Mouse (Mus musculus): ENCODE results near the gene Atxn7l3. TPM values are rescaled to one million over a fixed set of nuclear protein-coding genes. Genes with fewer than 3 reads are reported as not detected.

The Atxn7l3 gene
- total RNA-seq, 1 experiment: 60.4 TPM

GRCm38 (mm10) chr11:102311966-102312365, 15.5 kb upstream of the Atxn7l3 start:
- Histone ChIP-seq H3K27ac (ENCODE audit: insufficient read depth, low read depth, low read length, poor library complexity, severe bottlenecking) (no peak overlapping the region), H3K4me1 (ENCODE audit: control insufficient read depth in 2 of 2, insufficient read depth in 2 of 2, low read length in 2 of 2, poor library complexity in 1 of 2) (peaks cover 6 to 28% of the 10 kb centered on the region in 2 experiments; a peak in 3 of 4 replicates), H3K9me3 (ENCODE audit: control insufficient read depth, insufficient read depth, low read depth, low read length) (no peaks in the 10 kb centered on the region), H3K4me3 (ENCODE audit: insufficient read depth in 1 of 2, low read depth in 1 of 2, low read length in 2 of 2, poor library complexity in 1 of 2, severe bottlenecking in 1 of 2) (no peak overlapping the region), H3K36me3 (ENCODE audit: control insufficient read depth, insufficient read depth, low read length, poor library complexity, severe bottlenecking) (peaks cover 78% of the 10 kb centered on the region), H3K9ac (ENCODE audit: insufficient read depth, low read depth, low read length, poor library complexity, severe bottlenecking) (no peak overlapping the region)
- in situ Hi-C loops (cut with MboI; ENCODE audit: low sequenced_read_pairs in 2 of 2, unreplicated experiment in 2 of 2): no loop called here
- DNase-seq (ENCODE audit: low read depth, low spot score): no peak
- no peak for TF ChIP-seq HCFC1 (IDR thresholded peaks at IDR 0.05; ENCODE audit: borderline replicate concordance, insufficient read depth, low read length)
- no peak for TF ChIP-seq ZNF384 (IDR thresholded peaks at IDR 0.05; ENCODE audit: low read depth, low read length)

DNA sequence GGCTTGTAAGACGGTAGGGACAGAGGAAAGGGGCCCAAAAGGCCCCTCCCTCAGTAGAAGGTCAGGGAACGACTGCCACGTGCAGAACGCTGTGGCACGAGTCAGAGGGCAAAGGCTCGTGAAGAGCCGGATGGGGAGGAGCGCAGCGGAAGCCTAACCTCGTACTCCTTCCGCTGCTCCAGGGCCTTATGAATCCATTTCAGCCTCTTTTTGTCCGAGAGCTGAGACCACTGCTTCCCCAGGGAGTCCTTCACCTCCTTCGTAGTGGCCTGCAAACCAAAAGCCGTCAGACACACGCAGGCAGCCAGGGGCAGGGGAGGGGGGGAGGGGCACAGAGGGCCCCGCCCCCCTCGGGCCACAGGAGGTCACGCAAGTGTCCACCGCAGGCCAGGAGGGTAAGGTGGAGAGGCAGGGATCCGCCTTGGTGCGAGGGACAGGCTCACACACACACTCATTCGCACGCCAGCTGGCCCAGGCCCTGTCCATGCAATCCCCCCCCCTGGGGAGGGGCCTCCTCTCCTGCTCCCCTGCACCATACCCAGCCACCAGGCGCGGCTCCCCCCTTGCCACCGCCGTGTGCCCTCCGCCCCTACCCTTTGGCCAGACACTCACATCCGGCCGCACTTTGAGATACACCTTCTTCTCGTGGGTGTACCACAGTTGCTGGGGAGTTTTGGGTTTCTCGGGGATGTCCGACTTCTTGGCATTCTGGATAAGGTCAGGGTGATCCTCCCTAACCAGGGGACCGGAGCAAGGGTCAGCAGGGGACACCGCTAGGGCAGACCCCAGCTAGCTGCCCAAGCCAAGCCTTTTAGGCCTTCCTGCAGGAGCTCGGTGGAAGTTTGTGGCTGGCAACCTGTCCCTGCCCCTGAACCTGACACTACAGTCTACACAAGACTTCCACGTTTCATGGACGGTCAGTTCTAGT, 14.6 kb upstream of the Atxn7l3 start:
- Histone ChIP-seq H3K9ac (ENCODE audit: insufficient read depth, low read depth, low read length, poor library complexity, severe bottlenecking) (peak overlapping the region; percentile 60), H3K4me3 (ENCODE audit: insufficient read depth in 1 of 2, low read depth in 1 of 2, low read length in 2 of 2, poor library complexity in 1 of 2, severe bottlenecking in 1 of 2) (peak overlapping the region; percentile 5 to 61; a peak in 3 of 4 replicates), H3K9me3 (ENCODE audit: control insufficient read depth, insufficient read depth, low read depth, low read length) (no peaks in the 10 kb centered on the region), H3K27ac (ENCODE audit: insufficient read depth, low read depth, low read length, poor library complexity, severe bottlenecking) (peak overlapping the region; percentile 17), H3K36me3 (ENCODE audit: control insufficient read depth, insufficient read depth, low read length, poor library complexity, severe bottlenecking) (peaks cover 88% of the 10 kb centered on the region), H3K4me1 (ENCODE audit: control insufficient read depth in 2 of 2, insufficient read depth in 2 of 2, low read length in 2 of 2, poor library complexity in 1 of 2) (peaks cover 6 to 30% of the 10 kb centered on the region in 2 experiments; a peak in 3 of 4 replicates)
- in situ Hi-C loops (cut with MboI; ENCODE audit: low sequenced_read_pairs in 2 of 2, unreplicated experiment in 2 of 2): no loop called here
- DNase-seq (ENCODE audit: low read depth, low spot score): no peak
- TF ChIP-seq MAFK (IDR thresholded peaks at IDR 0.05; ENCODE audit: insufficient read depth, low read depth, low read length) (no peak), ZC3H11A (IDR thresholded peaks at IDR 0.05; ENCODE audit: borderline replicate concordance, low read depth, low read length) (no peak), HCFC1 (IDR thresholded peaks at IDR 0.05; ENCODE audit: borderline replicate concordance, insufficient read depth, low read length) (no peak), ZNF384 (IDR thresholded peaks at IDR 0.05; ENCODE audit: low read depth, low read length) (no peak), CHD2 (IDR thresholded peaks at IDR 0.05; ENCODE audit: low read depth, low read length) (no peak)

DNA sequence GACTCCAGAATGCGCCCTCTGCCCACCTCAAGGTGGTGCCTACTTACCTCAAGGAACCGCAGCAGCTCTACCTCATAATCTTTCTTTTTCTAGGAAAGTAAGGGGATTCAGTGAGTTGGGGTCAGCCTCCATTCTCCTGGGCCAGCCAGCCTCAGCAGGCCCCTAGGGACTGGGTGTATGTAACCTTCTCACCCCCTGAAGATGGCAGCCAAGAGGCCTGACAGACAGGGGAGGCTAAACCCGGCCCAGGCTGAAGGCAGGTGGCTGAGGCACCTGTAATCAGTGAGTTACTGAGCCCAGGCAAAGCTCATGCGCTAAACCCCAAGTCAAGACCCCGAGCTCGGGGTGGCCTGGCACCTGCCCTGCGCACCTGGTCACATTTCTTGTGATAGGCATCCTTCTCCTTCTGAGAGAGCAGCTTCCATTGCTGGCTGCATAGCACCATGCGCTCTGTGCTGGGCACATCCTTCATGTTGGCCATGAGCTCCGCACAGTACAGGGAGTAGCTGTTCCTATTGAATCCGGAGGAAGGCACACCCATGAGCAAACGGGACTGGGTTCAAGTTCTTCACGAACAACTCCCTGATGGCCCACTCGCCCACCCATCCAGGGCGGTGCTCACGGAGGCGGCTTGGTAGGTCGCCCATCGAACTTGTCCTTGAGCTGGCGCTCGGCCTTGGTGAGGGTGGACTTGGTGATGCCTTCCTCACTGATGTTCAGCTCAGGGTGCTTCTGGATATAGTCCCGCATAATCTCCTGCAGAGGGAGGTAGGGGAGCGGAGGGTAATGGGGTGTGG, 13.6 kb upstream of the Atxn7l3 start:
- H3K9ac ChIP-seq (ENCODE audit: insufficient read depth, low read depth, low read length, poor library complexity, severe bottlenecking): peak overlapping the region; percentile 60
- peak overlapping the region; percentile 17 for H3K27ac ChIP-seq (ENCODE audit: insufficient read depth, low read depth, low read length, poor library complexity, severe bottlenecking)
- TF ChIP-seq ZNF384 (IDR thresholded peaks at IDR 0.05; ENCODE audit: low read depth, low read length): no peak
- no peaks in the 10 kb centered on the region for H3K9me3 ChIP-seq (ENCODE audit: control insufficient read depth, insufficient read depth, low read depth, low read length)
- peaks cover 88% of the 10 kb centered on the region for H3K36me3 ChIP-seq (ENCODE audit: control insufficient read depth, insufficient read depth, low read length, poor library complexity, severe bottlenecking)
- peak overlapping the region; percentile 61 to 67; a peak in 3 of 4 replicates for H3K4me3 ChIP-seq (ENCODE audit: insufficient read depth in 1 of 2, low read depth in 1 of 2, low read length in 2 of 2, poor library complexity in 1 of 2, severe bottlenecking in 1 of 2)
- no peak for DNase-seq (ENCODE audit: low read depth, low spot score)
- peaks cover 6 to 31% of the 10 kb centered on the region in 2 experiments; a peak in 3 of 4 replicates for H3K4me1 ChIP-seq (ENCODE audit: control insufficient read depth in 2 of 2, insufficient read depth in 2 of 2, low read length in 2 of 2, poor library complexity in 1 of 2)
- in situ Hi-C loops (cut with MboI; ENCODE audit: low sequenced_read_pairs in 2 of 2, unreplicated experiment in 2 of 2): no loop called here

DNA sequence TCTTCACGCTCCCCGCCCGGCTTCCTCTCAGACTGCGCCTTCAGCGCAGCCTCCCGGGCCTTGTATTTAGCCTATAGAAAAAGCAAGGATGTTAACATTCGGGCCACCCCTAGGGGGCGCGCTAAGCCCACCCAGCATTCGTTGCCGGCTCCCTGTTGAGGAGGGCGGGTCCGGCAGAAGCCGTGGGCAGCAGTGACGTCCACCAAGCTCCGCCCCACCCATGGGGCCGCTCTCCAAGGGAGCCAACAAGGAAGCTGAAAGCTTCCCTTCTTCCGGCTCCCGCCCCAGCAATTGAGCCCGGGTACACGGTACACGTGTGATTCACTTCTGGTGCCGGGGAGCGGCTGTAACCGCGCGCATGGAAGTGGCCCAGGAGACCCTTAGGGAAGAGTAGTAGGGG, 12.5 kb upstream of the Atxn7l3 start:
- peak overlapping the region; percentile 60 for H3K9ac ChIP-seq (ENCODE audit: insufficient read depth, low read depth, low read length, poor library complexity, severe bottlenecking)

More for the DNA sequence above, 12.5 kb upstream of the Atxn7l3 start:
- H3K4me3 ChIP-seq (ENCODE audit: insufficient read depth in 1 of 2, low read depth in 1 of 2, low read length in 2 of 2, poor library complexity in 1 of 2, severe bottlenecking in 1 of 2): peak overlapping the region; percentile 61 to 67
- peak; percentile 91 for DNase-seq (ENCODE audit: low read depth, low spot score)
- H3K9me3 ChIP-seq (ENCODE audit: control insufficient read depth, insufficient read depth, low read depth, low read length): no peaks in the 10 kb centered on the region
- H3K4me1 ChIP-seq (ENCODE audit: control insufficient read depth in 2 of 2, insufficient read depth in 2 of 2, low read length in 2 of 2, poor library complexity in 1 of 2): peaks cover 6 to 25% of the 10 kb centered on the region in 2 experiments; a peak in 3 of 4 replicates
- in situ Hi-C loops (cut with MboI; ENCODE audit: low sequenced_read_pairs in 2 of 2, unreplicated experiment in 2 of 2): no loop called here
- H3K36me3 ChIP-seq (ENCODE audit: control insufficient read depth, insufficient read depth, low read length, poor library complexity, severe bottlenecking): peaks cover 79% of the 10 kb centered on the region
- peak overlapping the region; percentile 45; the same call in 1 of the 2 replicates for H3K27ac ChIP-seq (ENCODE audit: insufficient read depth, low read depth, low read length, poor library complexity, severe bottlenecking)
- no peak for TF ChIP-seq HCFC1 (IDR thresholded peaks at IDR 0.05; ENCODE audit: borderline replicate concordance, insufficient read depth, low read length)
- TF ChIP-seq MAFK (IDR thresholded peaks at IDR 0.05; ENCODE audit: insufficient read depth, low read depth, low read length): no peak
- TF ChIP-seq ZC3H11A (IDR thresholded peaks at IDR 0.05; ENCODE audit: borderline replicate concordance, low read depth, low read length): peak; percentile 85
- 0 out of 2 replicates have a peak, but pooled peaks have one; percentile 54 for TF ChIP-seq ZNF384 (IDR thresholded peaks at IDR 0.05; ENCODE audit: low read depth, low read length)
